Mouse (Mus musculus): ENCODE measurements around the gene Galnt2. TPM values are rescaled to one million over a fixed set of nuclear protein-coding genes. Genes with fewer than 3 reads are reported as not detected.

Gene Galnt2
- polyA plus RNA-seq, 1 experiment from 2014 or later = 56.4 TPM

- no peak overlapping the region for H3K4me2 ChIP-seq (ENCODE audit: low read depth, severe bottlenecking)
- no peaks in the 10 kb centered on the region for H3K4me1 ChIP-seq (ENCODE audit: control insufficient read depth, insufficient read depth, low read length)
- no peaks in the 10 kb centered on the region for H3K27me3 ChIP-seq (ENCODE audit: control insufficient read depth, insufficient read depth, low read length)
- no peak overlapping the region for H3K4me3 ChIP-seq (ENCODE audit: low read depth, low read length)
- H3K27ac ChIP-seq (replicated peaks; ENCODE audit: low read depth, low read length) = no peak overlapping the region
- DNase-seq (ENCODE audit: low spot score) (peak; percentile 84), ATAC-seq (ENCODE audit: insufficient number of reproducible peaks, low FRiP score, low TSS enrichment, low read depth) (no peak)
- H3K9me3 ChIP-seq (ENCODE audit: control insufficient read depth, low read length) = no peaks in the 10 kb centered on the region
- WGBS = 16% methylated on average over 8 of the region's 8 CpGs
- no peaks in the 10 kb centered on the region for H3K36me3 ChIP-seq (ENCODE audit: control insufficient read depth, insufficient read depth, low read length)
- no peak overlapping the region for H3K9ac ChIP-seq (ENCODE audit: low read length)
Observed at GRCm38 (mm10) chr8:124368213-124368612, 137.0 kb downstream of the Galnt2 start.

- no peak overlapping the region for H3K27ac ChIP-seq (replicated peaks; ENCODE audit: low read depth, low read length)
- WGBS = 78% methylated on average over 17 of the region's 17 CpGs
- DNase-seq (ENCODE audit: low spot score) (no peak), ATAC-seq (ENCODE audit: insufficient number of reproducible peaks, low FRiP score, low TSS enrichment, low read depth) (no peak)
- no peaks in the 10 kb centered on the region for H3K9me3 ChIP-seq (ENCODE audit: control insufficient read depth, low read length)
- H3K4me3 ChIP-seq (ENCODE audit: low read depth, low read length) = no peak overlapping the region
- no peak overlapping the region for H3K9ac ChIP-seq (ENCODE audit: low read length)
- H3K4me2 ChIP-seq (ENCODE audit: low read depth, severe bottlenecking) = no peak overlapping the region
- no peaks in the 10 kb centered on the region for H3K4me1 ChIP-seq (ENCODE audit: control insufficient read depth, insufficient read depth, low read length)
- H3K36me3 ChIP-seq (ENCODE audit: control insufficient read depth, insufficient read depth, low read length) = no peaks in the 10 kb centered on the region
- H3K27me3 ChIP-seq (ENCODE audit: control insufficient read depth, insufficient read depth, low read length) = no peaks in the 10 kb centered on the region
Observed at GRCm38 (mm10) chr8:124370422-124371183, 139.4 kb downstream of the Galnt2 start.

GRCm38 (mm10) chr8:124371410-124372123 lies 140.4 kb downstream of the Galnt2 start:
- no peak overlapping the region for H3K4me2 ChIP-seq (ENCODE audit: low read depth, severe bottlenecking)
- H3K4me1 ChIP-seq (ENCODE audit: control insufficient read depth, insufficient read depth, low read length) = no peaks in the 10 kb centered on the region
- DNase-seq (ENCODE audit: low spot score) = no peak
- ATAC-seq (ENCODE audit: insufficient number of reproducible peaks, low FRiP score, low TSS enrichment, low read depth) = no peak
- no peaks in the 10 kb centered on the region for H3K9me3 ChIP-seq (ENCODE audit: control insufficient read depth, low read length)
- H3K27ac ChIP-seq (replicated peaks; ENCODE audit: low read depth, low read length) = no peak overlapping the region
- H3K27me3 ChIP-seq (ENCODE audit: control insufficient read depth, insufficient read depth, low read length) = no peaks in the 10 kb centered on the region
- H3K9ac ChIP-seq (ENCODE audit: low read length) = no peak overlapping the region
- H3K4me3 ChIP-seq (ENCODE audit: low read depth, low read length) = no peak overlapping the region
- 89% methylated on average over 23 of the region's 23 CpGs for WGBS
- no peaks in the 10 kb centered on the region for H3K36me3 ChIP-seq (ENCODE audit: control insufficient read depth, insufficient read depth, low read length)

DNA sequence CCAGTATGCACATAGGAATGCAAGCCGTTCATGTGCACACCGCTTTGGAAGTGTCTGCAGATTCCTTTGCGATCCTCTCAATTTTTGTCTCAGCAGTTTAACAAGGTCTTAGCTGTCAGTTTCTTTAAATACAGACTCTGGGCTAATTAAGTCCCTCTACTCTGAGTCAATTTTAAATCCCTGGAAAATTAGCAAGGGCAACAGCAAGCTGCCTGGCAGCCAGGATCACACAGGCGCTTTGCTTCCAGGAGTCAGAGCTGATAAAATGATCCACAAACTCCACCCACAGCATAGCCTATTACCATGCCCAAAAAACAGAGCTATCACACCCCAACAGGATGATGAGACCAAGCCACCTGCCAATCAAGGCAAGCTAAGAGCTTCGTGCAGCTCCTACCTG lies 142.6 kb downstream of the Galnt2 start:
- H3K4me3 ChIP-seq (ENCODE audit: low read depth, low read length) = no peak overlapping the region
- H3K27ac ChIP-seq (replicated peaks; ENCODE audit: low read depth, low read length) = no peak overlapping the region
- H3K36me3 ChIP-seq (ENCODE audit: control insufficient read depth, insufficient read depth, low read length) = no peaks in the 10 kb centered on the region
- 90% methylated on average over 5 of the region's 5 CpGs for WGBS
- no peaks in the 10 kb centered on the region for H3K9me3 ChIP-seq (ENCODE audit: control insufficient read depth, low read length)
- H3K4me1 ChIP-seq (ENCODE audit: control insufficient read depth, insufficient read depth, low read length) = no peaks in the 10 kb centered on the region
- DNase-seq (ENCODE audit: low spot score) (no peak), ATAC-seq (ENCODE audit: insufficient number of reproducible peaks, low FRiP score, low TSS enrichment, low read depth) (no peak)
- H3K27me3 ChIP-seq (ENCODE audit: control insufficient read depth, insufficient read depth, low read length) = no peaks in the 10 kb centered on the region
- H3K9ac ChIP-seq (ENCODE audit: low read length) = no peak overlapping the region
- no peak overlapping the region for H3K4me2 ChIP-seq (ENCODE audit: low read depth, severe bottlenecking)

- Histone ChIP-seq H3K9me3 (ENCODE audit: control insufficient read depth, low read length) (no peaks in the 10 kb centered on the region), H3K27ac (replicated peaks; ENCODE audit: low read depth, low read length) (no peak overlapping the region), H3K9ac (ENCODE audit: low read length) (no peak overlapping the region), H3K36me3 (ENCODE audit: control insufficient read depth, insufficient read depth, low read length) (no peaks in the 10 kb centered on the region), H3K4me3 (ENCODE audit: low read depth, low read length) (no peak overlapping the region), H3K27me3 (ENCODE audit: control insufficient read depth, insufficient read depth, low read length) (no peaks in the 10 kb centered on the region), H3K4me1 (ENCODE audit: control insufficient read depth, insufficient read depth, low read length) (no peaks in the 10 kb centered on the region), H3K4me2 (ENCODE audit: low read depth, severe bottlenecking) (no peak overlapping the region)
- DNase-seq (ENCODE audit: low spot score) = no peak
- 79% methylated on average over 6 of the region's 6 CpGs for WGBS
- ATAC-seq (ENCODE audit: insufficient number of reproducible peaks, low FRiP score, low TSS enrichment, low read depth) = no peak
Observed at GRCm38 (mm10) chr8:124375168-124375567, 144.0 kb downstream of the Galnt2 start.

- no peak overlapping the region for H3K4me2 ChIP-seq (ENCODE audit: low read depth, severe bottlenecking)
- DNase-seq (ENCODE audit: low spot score) (no peak), ATAC-seq (ENCODE audit: insufficient number of reproducible peaks, low FRiP score, low TSS enrichment, low read depth) (no peak)
- no peaks in the 10 kb centered on the region for H3K27me3 ChIP-seq (ENCODE audit: control insufficient read depth, insufficient read depth, low read length)
- H3K36me3 ChIP-seq (ENCODE audit: control insufficient read depth, insufficient read depth, low read length) = no peaks in the 10 kb centered on the region
- no peak overlapping the region for H3K4me3 ChIP-seq (ENCODE audit: low read depth, low read length)
- WGBS = 82% methylated on average over 9 of the region's 9 CpGs
- no peaks in the 10 kb centered on the region for H3K9me3 ChIP-seq (ENCODE audit: control insufficient read depth, low read length)
- no peak overlapping the region for H3K9ac ChIP-seq (ENCODE audit: low read length)
- no peaks in the 10 kb centered on the region for H3K4me1 ChIP-seq (ENCODE audit: control insufficient read depth, insufficient read depth, low read length)
- H3K27ac ChIP-seq (replicated peaks; ENCODE audit: low read depth, low read length) = no peak overlapping the region
Observed at GRCm38 (mm10) chr8:124375727-124376126, 144.5 kb downstream of the Galnt2 start.

DNA sequence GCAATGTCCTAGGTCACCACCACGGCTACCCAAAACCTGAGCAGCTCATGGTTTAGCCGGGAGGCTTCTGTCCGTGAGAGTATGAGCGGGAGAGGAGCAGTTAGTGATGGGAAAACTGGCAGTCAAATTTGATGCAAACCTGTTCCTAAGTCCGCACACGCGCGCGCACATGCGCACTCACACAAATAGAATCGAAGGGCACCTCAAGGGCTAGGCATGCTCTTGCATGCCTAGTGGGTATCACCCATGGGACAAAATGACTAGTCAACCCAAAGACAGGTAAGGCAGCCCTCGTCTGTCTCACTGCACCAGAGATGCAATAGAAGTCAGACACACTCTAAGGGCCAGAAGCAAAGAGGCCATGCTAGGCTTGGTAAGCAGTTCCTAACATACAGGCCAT lies 145.2 kb downstream of the Galnt2 start:
- no peak overlapping the region for H3K9ac ChIP-seq (ENCODE audit: low read length)
- no peak for ATAC-seq (ENCODE audit: insufficient number of reproducible peaks, low FRiP score, low TSS enrichment, low read depth)
- no peak overlapping the region for H3K4me2 ChIP-seq (ENCODE audit: low read depth, severe bottlenecking)
- H3K36me3 ChIP-seq (ENCODE audit: control insufficient read depth, insufficient read depth, low read length) = no peaks in the 10 kb centered on the region
- H3K27me3 ChIP-seq (ENCODE audit: control insufficient read depth, insufficient read depth, low read length) = no peaks in the 10 kb centered on the region
- H3K9me3 ChIP-seq (ENCODE audit: control insufficient read depth, low read length) = no peaks in the 10 kb centered on the region
- 94% methylated on average over 12 of the region's 12 CpGs for WGBS
- no peak for DNase-seq (ENCODE audit: low spot score)
- H3K27ac ChIP-seq (replicated peaks; ENCODE audit: low read depth, low read length) = no peak overlapping the region
- H3K4me3 ChIP-seq (ENCODE audit: low read depth, low read length) = no peak overlapping the region
- H3K4me1 ChIP-seq (ENCODE audit: control insufficient read depth, insufficient read depth, low read length) = no peaks in the 10 kb centered on the region

GRCm38 (mm10) chr8:124379289-124379688 lies 148.1 kb downstream of the Galnt2 start:
- Histone ChIP-seq H3K27ac (replicated peaks; ENCODE audit: low read depth, low read length) (no peak overlapping the region), H3K27me3 (ENCODE audit: control insufficient read depth, insufficient read depth, low read length) (no peaks in the 10 kb centered on the region), H3K4me3 (ENCODE audit: low read depth, low read length) (no peak overlapping the region), H3K4me2 (ENCODE audit: low read depth, severe bottlenecking) (no peak overlapping the region), H3K4me1 (ENCODE audit: control insufficient read depth, insufficient read depth, low read length) (no peaks in the 10 kb centered on the region), H3K36me3 (ENCODE audit: control insufficient read depth, insufficient read depth, low read length) (no peaks in the 10 kb centered on the region), H3K9ac (ENCODE audit: low read length) (no peak overlapping the region), H3K9me3 (ENCODE audit: control insufficient read depth, low read length) (no peaks in the 10 kb centered on the region)
- ATAC-seq (ENCODE audit: insufficient number of reproducible peaks, low FRiP score, low TSS enrichment, low read depth) (no peak), DNase-seq (ENCODE audit: low spot score) (no peak)
- WGBS = 72% methylated on average over 6 of the region's 6 CpGs
